Mouse (Mus musculus): ENCODE results near the gene Mettl15. TPM values are rescaled to one million over a fixed set of nuclear protein-coding genes. Genes with fewer than 3 reads are reported as not detected.
A peak's percentile ranks its signal among the peaks of the same experiment; 100 is the strongest.

The Mettl15 gene
- total RNA-seq, 2 experiments from 2014 or later = 7.8 to 8.7 TPM

GRCm38 (mm10) chr2:109182993-109183392, 97.6 kb downstream of the Mettl15 start:
- peak in 1 of 2 experiments; percentile 4 for DNase-seq (ENCODE audit: low spot score in 2 of 2)

- DNase-seq (ENCODE audit: low spot score in 2 of 2) = no peak
Measured at GRCm38 (mm10) chr2:109158509-109158908, 122.0 kb downstream of the Mettl15 start.

- DNase-seq (ENCODE audit: low spot score in 2 of 2) = no peak
Measured at GRCm38 (mm10) chr2:109156131-109156530, 124.4 kb downstream of the Mettl15 start.

GRCm38 (mm10) chr2:109153402-109154050, 127.0 kb downstream of the Mettl15 start:
- DNase-seq (ENCODE audit: low spot score in 2 of 2) = peak; percentile 16 to 43

GRCm38 (mm10) chr2:109147292-109147691, 133.3 kb downstream of the Mettl15 start:
- DNase-seq (ENCODE audit: low spot score in 2 of 2) = no peak

- DNase-seq (ENCODE audit: low spot score in 2 of 2) = no peak
Measured at GRCm38 (mm10) chr2:109144410-109144809, 136.1 kb downstream of the Mettl15 start.

- DNase-seq (ENCODE audit: low spot score in 2 of 2) = no peak
Measured at GRCm38 (mm10) chr2:109140330-109140729, 140.2 kb downstream of the Mettl15 start.

- DNase-seq (ENCODE audit: low spot score in 2 of 2) = no peak
Measured at GRCm38 (mm10) chr2:109137276-109137675, 143.3 kb downstream of the Mettl15 start.

- DNase-seq (ENCODE audit: low spot score in 2 of 2) = no peak
Measured at GRCm38 (mm10) chr2:109130718-109131117, 149.8 kb downstream of the Mettl15 start.

GRCm38 (mm10) chr2:109129921-109130320, 150.6 kb downstream of the Mettl15 start:
- DNase-seq (ENCODE audit: low spot score in 2 of 2) = no peak

- no peak for DNase-seq (ENCODE audit: low spot score in 2 of 2)
Measured at GRCm38 (mm10) chr2:109105773-109106484, 174.6 kb downstream of the Mettl15 start.

- no peak for DNase-seq (ENCODE audit: low spot score in 2 of 2)
Measured at GRCm38 (mm10) chr2:109049686-109050085, 230.9 kb downstream of the Mettl15 start.

Small RNA genes within 50 kb of the gene (microRNA-seq; reads per million reads assigned to microRNA genes)
- gene Gm24115 = 0 reads per million in 2 experiments

Other genes with a start within 250 kb of the Mettl15 start
- gene Kif18a, start within 50 bp of the Mettl15 start, total RNA-seq (2021) = under 1 TPM; 0.71 to 0.92 TPM